In the genomic region with DNA sequence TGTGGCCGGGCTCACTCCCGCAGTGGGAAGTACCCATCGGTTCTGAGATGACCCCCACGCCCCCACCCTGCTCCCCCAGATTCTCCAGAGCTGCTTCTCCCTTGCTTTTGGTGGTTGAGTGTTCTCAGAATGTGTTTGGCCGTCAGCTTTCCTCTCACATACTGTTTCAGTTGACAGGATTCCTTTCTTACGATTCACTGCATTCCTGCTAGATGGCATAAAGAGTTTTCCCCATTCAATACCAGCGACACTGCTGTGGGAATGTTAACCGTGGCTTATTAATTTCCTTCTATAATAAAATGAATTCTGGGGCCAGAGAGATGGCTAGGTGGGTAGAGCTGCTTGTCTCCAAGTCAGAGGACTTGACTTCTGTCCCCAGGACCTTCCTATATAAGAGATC, we compare ENCODE assay signal across 23 mouse cellular contexts. TPM values are rescaled to one million over a fixed set of nuclear protein-coding genes. Genes with fewer than 3 reads are reported as not detected.
DNase-seq lines count a peak whose midpoint lies in the region; ATAC-seq and TF ChIP-seq lines count a peak whose summit lies in the region.
"Had no signal": no experiment of that assay in that cellular context is flagged by ENCODE, and none has a peak within 500 bp of the region (broad histone marks: within the 10 kb centered on the region; RNA-seq: fewer than 3 reads in every experiment).

No protein-coding gene starts in this region.

- 48% methylated on average over 8 of the region's 8 CpGs for whole genome bisulfite sequencing in forebrain, embryonic 13.5 days
- WGBS in forebrain, embryonic 10.5 days = 84% methylated on average over 8 of the region's 8 CpGs
- 39% methylated on average over 8 of the region's 8 CpGs for WGBS in heart, postnatal 0 days
- 44% methylated on average over 8 of the region's 8 CpGs for WGBS in midbrain, embryonic 13.5 days
- WGBS in midbrain, embryonic 16.5 days = 42% methylated on average over 8 of the region's 8 CpGs
- 41% methylated on average over 8 of the region's 8 CpGs for WGBS in stomach, embryonic 16.5 days

- no peaks in the 10 kb centered on the region for H3K9me3 ChIP-seq in forebrain, embryonic 13.5 days (replicated peaks)
- H3K9me3 ChIP-seq in forebrain, embryonic 10.5 days = no peaks in the 10 kb centered on the region
- H3K9me3 ChIP-seq in heart, postnatal 0 days (replicated peaks; ENCODE audit: control insufficient read depth, low read length) = no peaks in the 10 kb centered on the region
- H3K9me3 ChIP-seq in midbrain, embryonic 13.5 days = no peaks in the 10 kb centered on the region
- no peaks in the 10 kb centered on the region for H3K9me3 ChIP-seq in midbrain, embryonic 16.5 days (replicated peaks; ENCODE audit: control insufficient read depth, low read length, poor library complexity, severe bottlenecking)
- no peaks in the 10 kb centered on the region for H3K9me3 ChIP-seq in stomach, embryonic 16.5 days (replicated peaks; ENCODE audit: control insufficient read depth, low read length)
- H3K9me3 ChIP-seq: heart, embryonic 10.5 days; intestine, embryonic 15.5 days had no signal

- no peak for TF ChIP-seq CTCF in heart, postnatal 0 days (IDR thresholded peaks at IDR 0.05; ENCODE audit: low read depth)

- H3K4me3 ChIP-seq in forebrain, embryonic 13.5 days = no peak overlapping the region
- no peak overlapping the region for H3K4me3 ChIP-seq in forebrain, embryonic 10.5 days
- H3K4me3 ChIP-seq in heart, postnatal 0 days (ENCODE audit: low read depth, low read length) = no peak overlapping the region
- H3K4me3 ChIP-seq in midbrain, embryonic 13.5 days (replicated peaks) = no peak overlapping the region
- no peak overlapping the region for H3K4me3 ChIP-seq in midbrain, embryonic 16.5 days (ENCODE audit: low read depth, low read length)
- no peak overlapping the region for H3K4me3 ChIP-seq in stomach, embryonic 16.5 days (replicated peaks; ENCODE audit: low read length)
- H3K4me3 ChIP-seq: erythroblast, embryonic 14.5 days; heart, embryonic 10.5 days; intestine, embryonic 15.5 days had no signal

- no peak for TF ChIP-seq EP300 in heart, postnatal 0 days (IDR thresholded peaks at IDR 0.05; ENCODE audit: low read depth)

- no peaks in the 10 kb centered on the region for H3K27me3 ChIP-seq in forebrain, embryonic 13.5 days
- H3K27me3 ChIP-seq in forebrain, embryonic 10.5 days (ENCODE audit: poor library complexity, severe bottlenecking) = no peaks in the 10 kb centered on the region
- no peaks in the 10 kb centered on the region for H3K27me3 ChIP-seq in heart, postnatal 0 days (ENCODE audit: control insufficient read depth, insufficient read depth, low read length)
- no peaks in the 10 kb centered on the region for H3K27me3 ChIP-seq in midbrain, embryonic 13.5 days
- no peaks in the 10 kb centered on the region for H3K27me3 ChIP-seq in midbrain, embryonic 16.5 days (ENCODE audit: control insufficient read depth, insufficient read depth, low read depth, low read length)
- no peaks in the 10 kb centered on the region for H3K27me3 ChIP-seq in stomach, embryonic 16.5 days (ENCODE audit: control insufficient read depth, insufficient read depth, low read length)
- H3K27me3 ChIP-seq: intestine, embryonic 15.5 days had no signal

- H3K4me2 ChIP-seq in forebrain, embryonic 13.5 days = no peak overlapping the region
- H3K4me2 ChIP-seq in heart, postnatal 0 days (ENCODE audit: low read depth, low read length) = no peak overlapping the region
- H3K4me2 ChIP-seq in midbrain, embryonic 13.5 days (replicated peaks) = no peak overlapping the region
- H3K4me2 ChIP-seq in midbrain, embryonic 16.5 days (ENCODE audit: low read length) = no peak overlapping the region
- no peak overlapping the region for H3K4me2 ChIP-seq in stomach, embryonic 16.5 days (ENCODE audit: low read depth, low read length)
- H3K4me2 ChIP-seq: hindbrain, embryonic 14.5 days; intestine, embryonic 15.5 days had no signal

- intact Hi-C loops in heart, postnatal 10 days (cut with DNase I) = no loop called here

- no peak overlapping the region for H3K9ac ChIP-seq in forebrain, embryonic 13.5 days
- H3K9ac ChIP-seq in heart, postnatal 0 days (replicated peaks; ENCODE audit: low read depth, low read length) = no peak overlapping the region
- no peak overlapping the region for H3K9ac ChIP-seq in midbrain, embryonic 13.5 days (replicated peaks)
- no peak overlapping the region for H3K9ac ChIP-seq in midbrain, embryonic 16.5 days (ENCODE audit: low read depth, low read length)
- H3K9ac ChIP-seq in stomach, embryonic 16.5 days (ENCODE audit: low read length) = no peak overlapping the region
- H3K9ac ChIP-seq: hindbrain, embryonic 14.5 days; intestine, embryonic 15.5 days had no signal

- ATAC-seq in forebrain, embryonic 13.5 days = no peak
- no peak for ATAC-seq in heart, postnatal 0 days (ENCODE audit: insufficient read depth, low read depth)
- ATAC-seq in midbrain, embryonic 13.5 days = no peak
- no peak for ATAC-seq in midbrain, embryonic 16.5 days
- ATAC-seq in stomach, embryonic 16.5 days (ENCODE audit: insufficient read depth, low FRiP score) = no peak
- ATAC-seq: intestine, embryonic 15.5 days had no signal

- peak overlapping the region; percentile 57; the same call in 1 of the 2 replicates for H3K27ac ChIP-seq in forebrain, embryonic 13.5 days
- no peak overlapping the region for H3K27ac ChIP-seq in forebrain, embryonic 10.5 days
- peak overlapping the region; percentile 46; the same call in 1 of the 2 replicates for H3K27ac ChIP-seq in heart, postnatal 0 days (ENCODE audit: low read depth)
- 0 out of 2 replicates have a peak overlapping the region, but pooled peaks have one; percentile 25 for H3K27ac ChIP-seq in midbrain, embryonic 13.5 days
- H3K27ac ChIP-seq in midbrain, embryonic 16.5 days (ENCODE audit: low read length) = no peak overlapping the region
- H3K27ac ChIP-seq in stomach, embryonic 16.5 days (ENCODE audit: low read length) = peak overlapping the region; percentile 4
- H3K27ac ChIP-seq: heart, embryonic 10.5 days; hindbrain, embryonic 14.5 days; intestine, embryonic 15.5 days had no signal

- H3K36me3 ChIP-seq in forebrain, embryonic 13.5 days (ENCODE audit: poor library complexity, severe bottlenecking) = peaks cover 77% of the 10 kb centered on the region
- peaks cover 92% of the 10 kb centered on the region for H3K36me3 ChIP-seq in forebrain, embryonic 10.5 days (replicated peaks)
- peaks cover 86% of the 10 kb centered on the region for H3K36me3 ChIP-seq in heart, postnatal 0 days (replicated peaks; ENCODE audit: control insufficient read depth, insufficient read depth, low read length)
- H3K36me3 ChIP-seq in midbrain, embryonic 13.5 days = peaks cover 71% of the 10 kb centered on the region
- H3K36me3 ChIP-seq in midbrain, embryonic 16.5 days (ENCODE audit: control insufficient read depth, insufficient read depth, low read length) = no peaks in the 10 kb centered on the region; the same call in 1 of the 2 replicates
- H3K36me3 ChIP-seq in stomach, embryonic 16.5 days (ENCODE audit: control insufficient read depth, insufficient read depth, low read length) = no peaks in the 10 kb centered on the region; the same call in 1 of the 2 replicates

- no peak for DNase-seq in forebrain, embryonic 10.5 days (ENCODE audit: extremely low spot score, low spot score)
- peak; percentile 17 for DNase-seq in heart, postnatal 0 days (ENCODE audit: low spot score)
- DNase-seq in heart, postnatal 10 days = no peak
- no peak for DNase-seq in B cell, adult 2 months
- DNase-seq: cerebellum, postnatal 10 days; gastrocnemius, postnatal 25 days; kidney, postnatal 10 days; layer of hippocampus, adult 9-11 months; lung, adult 18-20 months; midbrain, embryonic 14.5 days; retina, postnatal 1 day; right cerebral cortex, postnatal 4 days had no signal

- peaks cover 21% of the 10 kb centered on the region for H3K4me1 ChIP-seq in forebrain, embryonic 13.5 days
- no peaks in the 10 kb centered on the region for H3K4me1 ChIP-seq in forebrain, embryonic 10.5 days
- peaks cover 11% of the 10 kb centered on the region for H3K4me1 ChIP-seq in heart, postnatal 0 days (ENCODE audit: control insufficient read depth, insufficient read depth)
- H3K4me1 ChIP-seq in midbrain, embryonic 13.5 days (replicated peaks) = peaks cover 14% of the 10 kb centered on the region; the same call in 1 of the 2 replicates
- H3K4me1 ChIP-seq in midbrain, embryonic 16.5 days (ENCODE audit: control insufficient read depth, insufficient read depth, low read length) = no peaks in the 10 kb centered on the region
- H3K4me1 ChIP-seq in stomach, embryonic 16.5 days (ENCODE audit: control insufficient read depth, insufficient read depth, low read length) = no peaks in the 10 kb centered on the region

RNA-seq across cellular contexts. Expression of gene Tex29, which starts 38.7 kb away (rescaled TPM):
- polyA plus RNA-seq in forebrain, embryonic 13.5 days (2015; fragmentation: Nextera tagmentation; extraction: Ambion mirVana) = 0.30 and 0.89 TPM in 2 replicates
- polyA plus RNA-seq in forebrain, embryonic 10.5 days (2016; fragmentation: Nextera tagmentation; extraction: Ambion mirVana) = not detected in 2 replicates
- total RNA-seq in heart, postnatal 0 days (2014; rRNA removed; ENCODE audit: low replicate concordance) = not detected in 2 replicates
- polyA plus RNA-seq in heart, postnatal 0 days (2015; fragmentation: Nextera tagmentation; extraction: Ambion mirVana) = 0.99 and 1.3 TPM in 2 replicates
- not detected for total RNA-seq in heart, postnatal 10 days (2021)
- polyA plus RNA-seq in midbrain, embryonic 13.5 days (2015; fragmentation: Nextera tagmentation; extraction: Ambion mirVana) = 0.34 and 0.40 TPM in 2 replicates
- polyA plus RNA-seq in midbrain, embryonic 16.5 days (2015; fragmentation: Nextera tagmentation; extraction: Ambion mirVana) = 0.23 and 0.36 TPM in 2 replicates
- polyA plus RNA-seq in stomach, embryonic 16.5 days (2015; fragmentation: Nextera tagmentation; extraction: Ambion mirVana) = not detected in 2 replicates
- total RNA-seq: adrenal gland, postnatal 4 days; gastrocnemius, postnatal 25 days; liver, adult 2 months had no signal
- polyA plus RNA-seq: erythroblast, embryonic 14.5 days; heart, embryonic 10.5 days; intestine, embryonic 15.5 days; liver, adult 2 months; midbrain, embryonic 14.5 days; thymus, postnatal 0 days had no signal

Comparison
In these comparisons a context has a peak if more than half of its experiments do, and no peak if none do; other contexts are left out.
1. H3K27ac ChIP-seq: peak in forebrain, embryonic 13.5 days (single experiment), heart, postnatal 0 days (single experiment), midbrain, embryonic 13.5 days (single experiment) and stomach, embryonic 16.5 days (single experiment); none in forebrain, embryonic 10.5 days (single experiment) and midbrain, embryonic 16.5 days (single experiment).